ENCODE assay signal across 9 mouse cellular contexts in the genomic region with DNA sequence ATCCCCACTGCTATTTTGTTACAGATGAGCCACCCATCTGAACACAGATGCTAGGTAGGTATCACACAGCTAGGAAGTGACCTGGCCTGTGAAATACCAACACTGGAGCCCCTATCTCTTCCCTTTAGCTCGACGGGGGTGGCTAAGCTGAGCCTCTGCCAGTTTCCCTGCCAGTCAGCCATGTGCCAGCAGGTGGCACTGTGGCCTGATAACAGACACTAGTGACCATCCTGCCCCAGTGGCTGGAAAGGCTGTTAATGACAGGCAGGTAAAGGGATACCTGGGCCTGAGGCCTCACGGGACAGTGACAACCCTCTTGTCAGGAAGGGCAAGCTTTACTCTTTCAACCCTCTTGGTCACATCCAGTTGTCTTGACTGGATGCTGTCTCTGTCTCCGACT. TPM values are rescaled to one million over a fixed set of nuclear protein-coding genes. Genes with fewer than 3 reads are reported as not detected.
DNase-seq lines count a peak whose midpoint lies in the region; ATAC-seq lines count a peak whose summit lies in the region.
"Had no signal": no experiment of that assay in that cellular context is flagged by ENCODE, and none has a peak within 500 bp of the region (broad histone marks: within the 10 kb centered on the region; RNA-seq: fewer than 3 reads in every experiment).

No protein-coding gene starts in this region.

- H3K9ac ChIP-seq in kidney, embryonic 16.5 days (replicated peaks; ENCODE audit: low read length), result no peak overlapping the region
- H3K9ac ChIP-seq in hindbrain, embryonic 13.5 days, result no peak overlapping the region
- H3K9ac ChIP-seq: limb, embryonic 15.5 days had no signal

- ATAC-seq in kidney, embryonic 16.5 days (ENCODE audit: low FRiP score, low TSS enrichment), result no peak
- 0 out of 2 replicates have a peak, but pooled peaks have one; percentile 18 for ATAC-seq in hindbrain, embryonic 13.5 days (ENCODE audit: low FRiP score)

- WGBS in kidney, embryonic 16.5 days, result 38% methylated on average over 4 of the region's 4 CpGs
- 45% methylated on average over 4 of the region's 4 CpGs for WGBS in hindbrain, embryonic 13.5 days

- H3K9me3 ChIP-seq in kidney, embryonic 16.5 days (ENCODE audit: low read length), result no peaks in the 10 kb centered on the region
- H3K9me3 ChIP-seq in hindbrain, embryonic 13.5 days, result no peaks in the 10 kb centered on the region
- H3K9me3 ChIP-seq: limb, embryonic 15.5 days had no signal

- peaks cover 6% of the 10 kb centered on the region; the same call in 1 of the 2 replicates for H3K27me3 ChIP-seq in kidney, embryonic 16.5 days (ENCODE audit: insufficient read depth, low read length)
- H3K27me3 ChIP-seq in hindbrain, embryonic 13.5 days, result peaks cover 22% of the 10 kb centered on the region

- H3K4me3 ChIP-seq in kidney, embryonic 16.5 days (ENCODE audit: low read length), result no peak overlapping the region
- H3K4me3 ChIP-seq in hindbrain, embryonic 13.5 days, result no peak overlapping the region
- H3K4me3 ChIP-seq: limb, embryonic 15.5 days had no signal

- DNase-seq in kidney, adult 11 months, result peak; percentile 19
- DNase-seq in ZHBTc4 (ENCODE audit: low read depth, low spot score), result peak; percentile 30
- peak; percentile 75 for DNase-seq in embryo, embryonic 10 days (ENCODE audit: low spot score)
- peak; percentile 50 to 57 for DNase-seq in left cerebral cortex, postnatal 36 days (ENCODE audit: low spot score in 2 of 2)
- DNase-seq in ovary, postnatal 10 days (ENCODE audit: low spot score), result peak; percentile 21
- DNase-seq in urinary bladder, postnatal 14 days (ENCODE audit: low spot score), result peak; percentile 49

- no peaks in the 10 kb centered on the region for H3K36me3 ChIP-seq in kidney, embryonic 16.5 days (ENCODE audit: insufficient read depth, low read length)
- no peaks in the 10 kb centered on the region for H3K36me3 ChIP-seq in hindbrain, embryonic 13.5 days
- H3K36me3 ChIP-seq: limb, embryonic 15.5 days had no signal

- peaks cover 12% of the 10 kb centered on the region for H3K4me1 ChIP-seq in kidney, embryonic 16.5 days (ENCODE audit: insufficient read depth, low read length)
- H3K4me1 ChIP-seq in hindbrain, embryonic 13.5 days (replicated peaks), result peaks cover 10% of the 10 kb centered on the region
- H3K4me1 ChIP-seq: limb, embryonic 15.5 days had no signal

- H3K27ac ChIP-seq in kidney, embryonic 16.5 days (ENCODE audit: low read length), result no peak overlapping the region
- H3K27ac ChIP-seq in hindbrain, embryonic 13.5 days, result no peak overlapping the region
- H3K27ac ChIP-seq: limb, embryonic 15.5 days had no signal

- intact Hi-C loops in left cerebral cortex, postnatal 36 days (cut with DNase I), result loop anchor here (1.0 to 5.0 kb wide), 4 partner anchors 52 to 353 kb away; a partner anchor contains a TSS

- no peak overlapping the region for H3K4me2 ChIP-seq in kidney, embryonic 16.5 days (replicated peaks; ENCODE audit: low read depth, low read length)
- no peak overlapping the region for H3K4me2 ChIP-seq in hindbrain, embryonic 13.5 days
- H3K4me2 ChIP-seq: limb, embryonic 15.5 days had no signal

RNA-seq across cellular contexts. Expression of a gene that starts 52.6 kb away (rescaled TPM):
- 0.13 and 0.21 TPM in 2 replicates for polyA plus RNA-seq in kidney, embryonic 16.5 days (2015; fragmentation: Nextera tagmentation; extraction: Ambion mirVana)
- 0.47 and 0.73 TPM in 2 replicates for polyA plus RNA-seq in hindbrain, embryonic 13.5 days (2015; fragmentation: Nextera tagmentation; extraction: Ambion mirVana)
- total RNA-seq in left cerebral cortex, postnatal 36 days (2021), result 10 to 100 TPM; 21.0 to 23.1 TPM

Comparison
In these comparisons a context has a peak if more than half of its experiments do, and no peak if none do; other contexts are left out.
1. DNase-seq: peak in every context shown above with its lines; median percentile 75 in embryo, embryonic 10 days; 54 in left cerebral cortex, postnatal 36 days; 49 in urinary bladder, postnatal 14 days; 30 in ZHBTc4; 21 in ovary, postnatal 10 days; 19 in kidney, adult 11 months.